Mouse (Mus musculus) neural tube, embryonic 11.5 days (tissue): Measurements from ENCODE around the gene Tns1. TPM values are rescaled to one million over a fixed set of nuclear protein-coding genes. Genes with fewer than 3 reads are reported as not detected.
A peak's percentile ranks its signal among the peaks of the same experiment; 100 is the strongest.
"Not testable (repeated sequence)": the region's sequence is repeated elsewhere in the genome, so short reads cannot be mapped to it uniquely, and the experiment has no call there.

Experiments
- ATAC-seq: fragments of 200-750 bp; cut with Nextera tagmentation; 2 replicates; pipeline ENCODE4 v1.8.0; 2017; ENCODE audit warnings: moderate number of reproducible peaks, mild to moderate bottlenecking, moderate TSS enrichment, moderate library complexity; ENCODE audit not compliant: insufficient read depth, low FRiP score, low TSS enrichment
- DNase-seq: peaks from one replicate; pipeline ENCODE4 v3.0.0-alpha.2; 2015; ENCODE audit warnings: low spot score
- H3K27ac ChIP-seq: fragments of 300-500 bp; sonication (generic); 2 replicates; pipeline ENCODE4 v1.5.1; 2014; ENCODE audit warnings: low read depth, mild to moderate bottlenecking, low read length
- H3K27me3 ChIP-seq: fragments of 300-500 bp; sonication (generic); 2 replicates; pipeline ENCODE4 v1.6.1; 2014; ENCODE audit warnings: mild to moderate bottlenecking, low read length, mixed read lengths; ENCODE audit not compliant: control insufficient read depth, insufficient read depth
- H3K36me3 ChIP-seq: fragments of 300-500 bp; sonication (generic); 2 replicates; pipeline ENCODE4 v1.6.1; 2014; ENCODE audit warnings: mild to moderate bottlenecking, low read length, moderate library complexity, mixed read lengths; ENCODE audit not compliant: control insufficient read depth, insufficient read depth
- H3K4me1 ChIP-seq: fragments of 300-500 bp; sonication (generic); 2 replicates; pipeline ENCODE4 v1.6.1; 2014; ENCODE audit warnings: low read length, mixed read lengths; ENCODE audit not compliant: control insufficient read depth, insufficient read depth
- H3K4me2 ChIP-seq: fragments of 300-500 bp; sonication (generic); 2 replicates; pipeline ENCODE4 v1.6.1; 2014; ENCODE audit warnings: low read depth, mild to moderate bottlenecking, moderate library complexity
- H3K4me3 ChIP-seq: fragments of 300-500 bp; sonication (generic); 2 replicates; pipeline ENCODE4 v1.5.1; 2014; ENCODE audit warnings: low read depth, low read length
- H3K9ac ChIP-seq: fragments of 300-500 bp; sonication (generic); 2 replicates; pipeline ENCODE4 v1.6.1; 2014; ENCODE audit warnings: mild to moderate bottlenecking, low read length
- H3K9me3 ChIP-seq: fragments of 300-500 bp; sonication (generic); 2 replicates; pipeline ENCODE4 v1.6.1; 2016; ENCODE audit warnings: low read length; ENCODE audit not compliant: control insufficient read depth
- WGBS: fragments of 180-500 bp; shearing (Covaris S2); extraction: QIAGEN DNeasy Blood & Tissue Kit; methylation state at CpG from one replicate; pipeline ENCODE4 v1.1.7; 2014; 5-methylcytosine and 5-hydroxymethylcytosine counted together
- polyA plus RNA-seq: library from polyadenylated mRNA; unstranded; fragments of >200 nt; fragmentation: Nextera tagmentation; extraction: Ambion mirVana; gene quantifications from 2 replicates; pipeline ENCODE4 v1.2.1, GENCODE M21; 2014

The Tns1 gene
- polyA plus RNA-seq, 1 experiment from 2014 or later = 17.9 TPM

DNA sequence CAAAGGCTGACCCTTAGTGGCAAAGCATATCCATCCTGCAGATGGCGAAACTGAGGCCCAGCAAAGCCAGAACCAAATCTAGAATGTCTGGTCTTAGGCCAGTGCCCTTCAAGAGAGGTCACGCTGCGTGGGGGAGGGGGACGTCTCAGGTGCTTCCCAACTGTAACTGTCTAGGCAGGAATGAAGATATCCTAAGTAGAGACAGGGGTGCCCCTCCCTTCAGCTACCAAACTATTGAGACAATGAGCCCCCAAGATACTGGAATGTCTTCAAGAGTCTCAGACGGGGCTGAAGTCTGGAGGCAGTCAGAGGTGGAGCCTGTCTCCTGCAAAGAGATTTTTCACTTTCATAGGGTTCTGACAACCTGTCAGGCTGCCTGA lies 218.4 kb downstream of the Tns1 start:
- H3K4me2 ChIP-seq = no peak overlapping the region
- no peak overlapping the region for H3K27ac ChIP-seq
- no peak overlapping the region for H3K4me3 ChIP-seq
- DNase-seq (no peak), ATAC-seq (no peak)
- no peaks in the 10 kb centered on the region for H3K27me3 ChIP-seq
- no peaks in the 10 kb centered on the region for H3K36me3 ChIP-seq
- WGBS = 72% methylated on average over 5 of the region's 5 CpGs
- no peaks in the 10 kb centered on the region for H3K4me1 ChIP-seq
- H3K9me3 ChIP-seq = no peaks in the 10 kb centered on the region
- no peak overlapping the region for H3K9ac ChIP-seq

DNA sequence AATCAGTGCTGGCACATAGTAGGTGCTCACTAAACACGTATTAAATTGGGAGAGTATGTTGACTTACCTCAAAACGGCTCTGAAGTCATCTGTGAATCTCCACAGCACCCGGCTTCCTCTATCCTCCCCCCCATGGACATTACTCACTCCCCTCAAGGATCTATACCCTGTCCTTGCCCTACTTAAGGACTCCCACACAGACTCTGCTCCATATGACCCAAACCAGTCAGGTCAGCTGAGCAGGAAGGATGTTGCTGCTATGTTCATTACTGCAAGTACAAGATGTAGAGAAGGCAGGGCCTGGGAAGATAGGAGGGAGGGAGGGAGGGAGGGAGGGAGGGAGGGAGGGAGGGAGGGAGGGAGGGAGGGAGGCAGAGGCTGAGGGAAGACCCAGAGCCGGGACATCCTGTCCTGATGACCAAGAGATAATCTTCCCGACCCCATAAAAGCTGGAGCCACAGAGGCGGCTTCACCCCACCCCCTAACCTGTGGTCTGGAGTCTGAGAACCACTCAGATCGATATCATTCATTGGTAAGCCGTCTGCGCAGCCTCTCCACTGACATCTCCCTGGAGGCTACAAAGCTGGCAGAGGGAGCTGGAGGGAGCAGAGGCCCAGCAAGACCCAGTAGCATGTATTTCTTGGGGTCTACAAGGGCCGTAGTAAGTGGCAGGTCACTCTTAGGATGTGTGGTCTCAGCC lies 219.0 kb downstream of the Tns1 start:
- ATAC-seq (no peak), DNase-seq (no peak)
- Histone ChIP-seq H3K4me3 (no peak overlapping the region), H3K9ac (no peak overlapping the region), H3K27ac (no peak overlapping the region), H3K9me3 (no peaks in the 10 kb centered on the region), H3K27me3 (no peaks in the 10 kb centered on the region), H3K4me2 (no peak overlapping the region), H3K4me1 (no peaks in the 10 kb centered on the region), H3K36me3 (no peaks in the 10 kb centered on the region)
- WGBS = 67% methylated on average over 10 of the region's 10 CpGs

DNA sequence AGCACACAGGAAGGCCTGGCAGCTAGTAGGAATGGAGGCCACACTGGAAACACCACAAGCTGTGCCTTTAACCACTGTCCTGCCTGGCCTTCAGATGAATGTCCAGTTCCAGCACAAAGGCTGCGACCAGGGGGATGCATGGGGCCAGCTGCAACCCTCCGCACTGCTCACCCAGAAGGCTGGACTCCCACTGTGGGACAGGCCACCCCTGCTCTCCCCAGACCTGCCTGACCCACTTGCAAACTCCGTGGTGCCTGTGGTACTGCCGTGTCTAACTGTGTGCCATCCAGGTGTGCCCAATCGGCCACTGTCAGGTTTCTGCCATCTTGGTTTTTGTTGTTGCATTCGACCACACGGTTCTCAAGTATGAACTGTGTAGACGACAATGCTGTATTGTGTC lies 219.6 kb downstream of the Tns1 start:
- ATAC-seq (no peak), DNase-seq (no peak)
- H3K4me2 ChIP-seq = no peak overlapping the region
- no peaks in the 10 kb centered on the region for H3K4me1 ChIP-seq
- H3K27me3 ChIP-seq = no peaks in the 10 kb centered on the region
- WGBS = 91% methylated on average over 8 of the region's 8 CpGs
- H3K36me3 ChIP-seq = no peaks in the 10 kb centered on the region
- no peak overlapping the region for H3K9ac ChIP-seq
- H3K27ac ChIP-seq = no peak overlapping the region
- no peaks in the 10 kb centered on the region for H3K9me3 ChIP-seq
- no peak overlapping the region for H3K4me3 ChIP-seq

DNA sequence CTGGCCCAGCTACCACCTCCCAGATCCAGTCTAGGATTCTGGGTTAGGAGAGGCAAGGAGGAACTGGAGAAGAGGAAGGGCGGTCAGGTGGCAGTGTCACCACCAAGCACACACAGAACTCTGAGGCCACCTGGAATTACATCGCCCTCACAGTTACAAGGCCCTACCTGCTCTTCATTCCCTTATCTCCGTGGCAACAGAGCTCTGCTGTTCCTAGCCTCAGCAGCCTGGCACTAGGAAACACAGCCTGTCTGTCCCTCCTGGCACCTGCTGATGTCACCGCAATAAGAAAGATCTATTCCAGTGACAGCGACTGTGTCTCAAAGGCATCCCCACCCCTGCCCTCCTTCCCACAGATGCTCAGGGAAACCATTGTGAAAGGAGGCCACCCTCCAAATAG lies 221.2 kb downstream of the Tns1 start:
- Histone ChIP-seq H3K4me1 (no peaks in the 10 kb centered on the region), H3K36me3 (no peaks in the 10 kb centered on the region), H3K27ac (no peak overlapping the region), H3K9ac (no peak overlapping the region), H3K4me3 (no peak overlapping the region), H3K27me3 (no peaks in the 10 kb centered on the region), H3K9me3 (no peaks in the 10 kb centered on the region), H3K4me2 (no peak overlapping the region)
- ATAC-seq (no peak), DNase-seq (no peak)
- WGBS = 81% methylated on average over 5 of the region's 5 CpGs

DNA sequence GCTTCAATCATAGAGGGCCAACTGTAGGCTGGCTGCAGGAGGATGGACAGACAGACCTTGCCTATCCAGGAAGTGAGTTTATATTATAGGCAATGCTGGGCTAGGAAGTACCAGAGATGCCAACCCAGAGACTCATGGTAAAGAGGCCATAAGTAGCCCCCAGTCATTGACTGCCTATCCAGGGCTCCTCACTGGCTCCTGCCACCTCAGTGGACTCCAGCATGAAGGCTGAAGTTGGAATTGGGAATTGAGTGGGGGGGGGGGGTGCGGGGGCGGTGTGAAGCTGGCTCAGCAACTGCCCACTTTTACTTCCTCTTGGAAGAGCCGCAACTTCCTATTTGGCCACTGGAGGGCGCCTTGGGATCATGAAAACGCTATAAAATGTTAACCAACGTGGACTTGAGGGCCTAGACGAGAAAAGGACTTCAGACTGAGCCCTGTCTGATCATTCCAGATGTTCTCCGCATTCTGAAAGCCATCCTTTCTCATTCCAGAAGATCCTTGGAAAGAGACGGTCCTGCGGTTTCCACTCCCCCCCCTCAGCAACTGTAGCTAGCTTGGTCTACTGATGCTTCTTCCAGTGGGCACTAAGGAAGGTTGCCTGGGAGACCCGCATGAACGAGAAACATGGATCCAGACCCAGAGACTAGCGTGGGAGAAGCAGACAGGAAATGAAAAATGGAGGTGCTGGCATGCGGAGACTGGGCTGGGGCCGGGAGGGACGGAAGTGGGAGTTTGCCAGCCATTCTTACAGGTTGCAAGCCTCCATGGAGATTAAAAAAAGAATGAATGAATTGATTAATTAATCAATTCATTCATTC lies 221.9 kb downstream of the Tns1 start:
- H3K36me3 ChIP-seq = no peaks in the 10 kb centered on the region
- 0 out of 2 replicates have a peak, but pooled peaks have one; percentile 27 for ATAC-seq
- H3K27ac ChIP-seq = no peak overlapping the region
- H3K4me1 ChIP-seq = no peaks in the 10 kb centered on the region
- H3K9ac ChIP-seq = no peak overlapping the region
- H3K9me3 ChIP-seq = no peaks in the 10 kb centered on the region
- no peak overlapping the region for H3K4me2 ChIP-seq
- H3K27me3 ChIP-seq = no peaks in the 10 kb centered on the region
- DNase-seq = peak; percentile 89
- 16% methylated on average over 16 of the region's 16 CpGs for WGBS
- H3K4me3 ChIP-seq = no peak overlapping the region

DNA sequence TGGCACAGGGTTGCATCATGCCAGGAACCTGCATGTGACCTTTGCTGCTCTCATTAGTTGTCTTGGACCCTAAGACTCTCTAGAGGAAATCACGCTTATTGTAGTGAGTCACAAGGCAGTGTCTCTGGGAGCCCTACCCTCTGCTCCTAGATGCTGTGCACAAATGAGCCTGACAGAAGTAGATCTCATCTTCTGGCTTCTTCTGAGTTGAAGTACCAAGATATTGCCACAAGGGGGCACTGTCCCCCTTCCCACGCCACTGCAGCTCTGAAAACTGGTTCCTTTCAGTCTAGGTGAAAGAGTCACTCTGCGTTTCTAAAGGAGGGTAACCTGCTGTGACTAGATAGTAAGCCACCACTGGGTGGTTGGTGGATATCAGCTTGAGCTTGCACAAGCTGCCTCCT lies 222.8 kb downstream of the Tns1 start:
- no peak for ATAC-seq
- Histone ChIP-seq H3K9me3 (no peaks in the 10 kb centered on the region), H3K4me2 (no peak overlapping the region), H3K9ac (no peak overlapping the region), H3K27ac (no peak overlapping the region), H3K4me1 (no peaks in the 10 kb centered on the region), H3K27me3 (no peaks in the 10 kb centered on the region), H3K4me3 (no peak overlapping the region), H3K36me3 (no peaks in the 10 kb centered on the region)
- 6% methylated on average over 3 of the region's 3 CpGs for WGBS
- peak; percentile 70 for DNase-seq

DNA sequence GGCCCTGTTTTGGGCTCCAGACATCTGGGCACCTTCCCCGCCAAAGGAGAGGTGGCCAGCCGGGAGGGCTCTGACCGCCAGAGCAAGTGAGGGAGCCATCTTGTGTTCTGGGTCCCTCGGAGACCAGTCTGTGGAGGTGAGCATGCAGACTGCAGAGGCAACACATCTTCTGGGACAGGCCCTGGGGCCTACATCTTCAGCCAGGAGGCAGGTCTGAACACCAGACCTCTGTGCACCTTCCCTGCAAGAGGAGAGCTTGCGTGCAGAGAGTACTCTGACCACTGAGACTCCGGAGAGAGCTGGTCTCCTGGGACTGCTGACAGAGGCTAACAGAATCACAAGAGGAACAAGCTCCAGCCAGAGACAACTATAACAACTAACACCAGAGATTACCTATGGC lies 228.8 kb downstream of the Tns1 start:
- not testable (repeated sequence) for H3K9me3 ChIP-seq

DNA sequence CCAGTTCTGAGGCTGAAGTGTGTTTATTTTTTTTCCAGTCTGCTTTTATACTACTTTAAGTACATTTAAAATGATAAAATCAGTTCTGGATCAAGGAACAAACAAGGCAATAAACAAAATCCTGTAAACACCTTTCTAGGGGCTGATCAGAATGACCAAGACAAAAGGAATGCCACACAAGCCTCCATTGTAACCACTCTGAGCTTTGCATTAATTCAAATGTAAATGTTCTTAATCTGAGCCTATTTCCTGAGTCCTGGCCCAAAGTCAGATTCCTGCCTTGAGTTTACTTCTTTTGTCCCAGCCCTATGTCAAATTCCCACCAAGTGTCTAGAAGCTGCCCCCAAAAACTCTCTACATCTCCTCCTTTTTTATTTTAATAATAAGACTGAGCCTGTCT lies 243.5 kb downstream of the Tns1 start:
- H3K4me2 ChIP-seq = no peak overlapping the region
- no peaks in the 10 kb centered on the region for H3K4me1 ChIP-seq
- no peak for ATAC-seq

More for the DNA sequence above, 228.8 kb downstream of the Tns1 start:
- not testable (repeated sequence) for H3K27me3 ChIP-seq, H3K4me3 ChIP-seq, H3K36me3 ChIP-seq, DNase-seq, H3K4me1 ChIP-seq, ATAC-seq, H3K9ac ChIP-seq, H3K4me2 ChIP-seq, H3K27ac ChIP-seq
- WGBS = 94% methylated on average over 6 of the region's 6 CpGs

DNA sequence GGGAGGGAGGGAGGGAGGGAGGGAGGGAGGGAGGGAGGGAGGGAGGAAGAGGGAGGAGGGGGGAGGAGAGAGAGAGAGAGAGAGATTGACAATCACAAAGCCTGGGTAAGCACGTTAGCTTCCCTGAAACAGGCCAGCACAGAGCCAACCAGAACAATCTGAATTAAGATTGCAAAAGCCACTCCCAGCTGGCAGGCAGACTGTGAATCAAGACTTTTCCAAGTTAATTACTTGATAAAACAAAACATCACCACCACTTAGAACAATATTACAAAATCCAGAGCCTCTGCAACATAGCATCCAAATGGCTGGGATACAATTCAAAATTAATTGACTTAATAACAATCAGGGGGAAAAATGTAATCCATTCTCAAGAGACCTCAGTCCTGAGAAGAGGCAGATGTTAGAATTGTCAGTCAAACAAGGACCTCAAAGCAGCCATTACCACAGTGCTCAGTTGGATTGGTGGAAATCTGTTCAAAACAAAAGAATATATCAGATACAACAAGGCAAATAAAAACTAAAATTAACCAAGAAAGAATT lies 248.5 kb downstream of the Tns1 start:
- 38% methylated on average over 1 of the region's 1 CpGs for WGBS
- Histone ChIP-seq H3K9ac (no peak overlapping the region), H3K4me3 (no peak overlapping the region), H3K27me3 (no peaks in the 10 kb centered on the region), H3K9me3 (no peaks in the 10 kb centered on the region), H3K27ac (no peak overlapping the region), H3K4me2 (no peak overlapping the region), H3K4me1 (no peaks in the 10 kb centered on the region), H3K36me3 (no peaks in the 10 kb centered on the region)
- DNase-seq = no peak
- no peak for ATAC-seq

More for the DNA sequence above, 243.5 kb downstream of the Tns1 start:
- H3K27ac ChIP-seq = no peak overlapping the region
- DNase-seq = no peak
- no peaks in the 10 kb centered on the region for H3K36me3 ChIP-seq
- H3K4me3 ChIP-seq = no peak overlapping the region
- H3K9ac ChIP-seq = no peak overlapping the region
- H3K27me3 ChIP-seq = no peaks in the 10 kb centered on the region
- no peaks in the 10 kb centered on the region for H3K9me3 ChIP-seq
